Mouse (Mus musculus): ENCODE results near the gene Pnlip.

The Pnlip gene

GRCm38 (mm10) chr19:58726551-58726950 is 74.3 kb downstream of the Pnlip start:
- DNase-seq (ENCODE audit: low read depth, low spot score): no peak

- DNase-seq (ENCODE audit: low read depth, low spot score): no peak
These were observed 75.5 kb downstream of the Pnlip start for GRCm38 (mm10) chr19:58727756-58728155.

GRCm38 (mm10) chr19:58728445-58729031 is 76.2 kb downstream of the Pnlip start, which contains the start of gene Pnliprp1:
Gene Pnliprp1 (plus strand): TSS chr19:58728887.
- no peak for DNase-seq (ENCODE audit: low read depth, low spot score)

Data from R1 (cell line).